Mouse (Mus musculus) olfactory bulb, adult 2 months (tissue): Measurements from ENCODE around the gene Fbxo10.

Experiments used
- CTCF ChIP-seq: fragments of 200-500 bp; IDR thresholded peaks from 2 replicates; pipeline ENCODE4 v1.5.1; 2012; ENCODE audit warnings: low read depth, mild to moderate bottlenecking, low read length, moderate library complexity; ENCODE audit not compliant: insufficient read depth
- POLR2A ChIP-seq: fragments of 200-500 bp; IDR thresholded peaks from 2 replicates; pipeline ENCODE4 v1.6.1; 2012; ENCODE audit warnings: mild to moderate bottlenecking, low read depth, low read length, moderate library complexity; ENCODE audit not compliant: insufficient read depth

GRCm38 (mm10) chr4:45082951-45083350 lies 1.5 kb downstream of the Fbxo10 start:
- TF ChIP-seq POLR2A (no peak), CTCF (no peak)
